Mouse (Mus musculus): ENCODE measurements at regions not wholly inside any gene's neighbourhood (a gene's known extent, or its start where the extent isn't known, plus 50 kb on each side); places are given as distances from the start of the nearest gene placed in this dataset.
"Not testable (repeated sequence)": the region's sequence is repeated elsewhere in the genome, so short reads cannot be mapped to it uniquely, and the experiment has no call there.

GRCm38 (mm10) chr12:29349146-29349850, 178.9 kb upstream of the Myt1l start:
- H3K4me2 ChIP-seq (ENCODE audit: low read depth, low read length) = no peak overlapping the region
- H3K4me1 ChIP-seq (ENCODE audit: control insufficient read depth, insufficient read depth) = peaks cover 13% of the 10 kb centered on the region
- 37% methylated on average over 9 of the region's 9 CpGs for WGBS
- no peak overlapping the region for H3K9ac ChIP-seq (replicated peaks; ENCODE audit: low read depth, low read length)
- H3K27me3 ChIP-seq (ENCODE audit: control insufficient read depth, insufficient read depth, low read length) = no peaks in the 10 kb centered on the region
- H3K36me3 ChIP-seq (replicated peaks; ENCODE audit: control insufficient read depth, insufficient read depth, low read length) = no peaks in the 10 kb centered on the region
- H3K4me3 ChIP-seq (ENCODE audit: low read depth, low read length) = no peak overlapping the region
- DNase-seq (ENCODE audit: low spot score) (no peak), ATAC-seq (ENCODE audit: insufficient read depth, low read depth) (peak; percentile 34)
- no peaks in the 10 kb centered on the region for H3K9me3 ChIP-seq (replicated peaks; ENCODE audit: control insufficient read depth, low read length)
- H3K27ac ChIP-seq (ENCODE audit: low read depth) = peak overlapping the region; percentile 51; the same call in 1 of the 2 replicates
- TF ChIP-seq CTCF (IDR thresholded peaks at IDR 0.05; ENCODE audit: low read depth) (no peak), EP300 (IDR thresholded peaks at IDR 0.05; ENCODE audit: low read depth) (no peak)

- DNase-seq (ENCODE audit: low spot score) (no peak), ATAC-seq (ENCODE audit: insufficient read depth, low read depth) (no peak)
- H3K27ac ChIP-seq (ENCODE audit: low read depth) = no peak overlapping the region
- peaks cover 6% of the 10 kb centered on the region for H3K4me1 ChIP-seq (ENCODE audit: control insufficient read depth, insufficient read depth)
- no peak for TF ChIP-seq EP300 (IDR thresholded peaks at IDR 0.05; ENCODE audit: low read depth)
- no peak for TF ChIP-seq CTCF (IDR thresholded peaks at IDR 0.05; ENCODE audit: low read depth)
- H3K9me3 ChIP-seq (replicated peaks; ENCODE audit: control insufficient read depth, low read length) = no peaks in the 10 kb centered on the region
- no peak overlapping the region for H3K4me2 ChIP-seq (ENCODE audit: low read depth, low read length)
- H3K4me3 ChIP-seq (ENCODE audit: low read depth, low read length) = no peak overlapping the region
- H3K27me3 ChIP-seq (ENCODE audit: control insufficient read depth, insufficient read depth, low read length) = no peaks in the 10 kb centered on the region
- 62% methylated on average over 10 of the region's 11 CpGs for WGBS
- H3K36me3 ChIP-seq (replicated peaks; ENCODE audit: control insufficient read depth, insufficient read depth, low read length) = no peaks in the 10 kb centered on the region
- H3K9ac ChIP-seq (replicated peaks; ENCODE audit: low read depth, low read length) = no peak overlapping the region
Observed at GRCm38 (mm10) chr12:29353777-29354496, 174.2 kb upstream of the Myt1l start.

DNA sequence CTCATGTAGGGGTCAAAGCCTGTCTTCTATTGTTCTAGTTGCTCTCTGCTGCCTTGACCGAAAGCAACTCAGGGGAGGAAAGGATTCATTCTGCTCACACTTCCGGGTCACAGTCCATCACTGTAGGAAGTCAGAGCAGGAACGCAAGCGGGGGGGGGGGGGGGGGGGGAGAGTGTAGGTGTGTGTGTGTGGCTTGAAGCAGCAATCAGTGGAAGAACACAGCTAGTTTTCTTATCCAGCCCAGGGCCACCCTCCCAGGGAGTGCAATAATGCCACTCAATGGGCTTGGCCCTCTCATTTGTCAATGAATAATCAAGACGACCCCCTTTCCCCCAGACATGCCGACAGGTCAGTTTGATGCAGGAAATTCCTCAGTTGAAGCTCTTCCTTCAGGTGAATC, 173.4 kb upstream of the Myt1l start:
- H3K4me3 ChIP-seq (ENCODE audit: low read depth, low read length) = no peak overlapping the region
- H3K36me3 ChIP-seq (replicated peaks; ENCODE audit: control insufficient read depth, insufficient read depth, low read length) = no peaks in the 10 kb centered on the region
- H3K4me2 ChIP-seq (ENCODE audit: low read depth, low read length) = no peak overlapping the region
- no peak overlapping the region for H3K27ac ChIP-seq (ENCODE audit: low read depth)
- H3K27me3 ChIP-seq (ENCODE audit: control insufficient read depth, insufficient read depth, low read length) = no peaks in the 10 kb centered on the region
- DNase-seq (ENCODE audit: low spot score) (no peak), ATAC-seq (ENCODE audit: insufficient read depth, low read depth) (no peak)
- H3K9ac ChIP-seq (replicated peaks; ENCODE audit: low read depth, low read length) = no peak overlapping the region
- WGBS = 30% methylated on average over 6 of the region's 6 CpGs
- H3K9me3 ChIP-seq (replicated peaks; ENCODE audit: control insufficient read depth, low read length) = no peaks in the 10 kb centered on the region
- no peaks in the 10 kb centered on the region for H3K4me1 ChIP-seq (ENCODE audit: control insufficient read depth, insufficient read depth)
- TF ChIP-seq EP300 (IDR thresholded peaks at IDR 0.05; ENCODE audit: low read depth) = no peak
- TF ChIP-seq CTCF (IDR thresholded peaks at IDR 0.05; ENCODE audit: low read depth) = no peak

DNA sequence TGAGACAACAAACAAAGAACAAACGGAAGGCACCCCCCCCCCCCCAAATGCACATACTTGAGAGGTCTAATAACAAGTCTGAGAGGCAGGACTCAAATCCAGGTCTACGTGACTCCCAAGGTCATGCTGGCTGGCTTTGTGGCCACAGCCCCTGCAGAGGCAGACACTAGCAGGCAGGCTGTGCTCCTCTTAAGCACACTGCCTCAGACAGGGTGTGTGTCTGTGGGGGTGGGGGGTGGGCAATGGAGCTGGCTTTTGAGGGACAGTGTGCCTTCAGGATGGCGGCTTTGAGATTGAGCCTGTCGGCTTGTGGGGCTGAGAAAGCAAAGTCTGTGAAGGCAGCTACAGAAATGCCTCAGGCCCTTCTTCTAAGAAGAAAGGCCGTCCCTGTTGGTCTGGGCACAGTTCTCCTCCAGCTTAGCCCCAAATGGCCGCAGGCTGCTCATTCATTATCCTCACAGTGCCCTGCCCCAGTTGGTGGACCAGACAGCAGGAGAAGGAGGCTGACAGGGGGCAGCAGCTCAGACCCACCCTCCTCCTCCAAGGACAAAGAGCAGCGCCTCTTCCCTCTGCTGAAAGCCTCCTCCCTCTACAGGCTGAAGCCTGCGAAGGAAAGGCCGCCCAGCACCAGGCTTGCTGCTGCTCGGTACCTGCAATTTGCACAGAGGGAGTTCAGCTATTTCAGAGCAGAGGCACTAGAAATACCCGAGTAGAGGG, 171.3 kb upstream of the Myt1l start:
- H3K9ac ChIP-seq (replicated peaks; ENCODE audit: low read depth, low read length) = no peak overlapping the region
- WGBS = 45% methylated on average over 11 of the region's 11 CpGs
- TF ChIP-seq CTCF (IDR thresholded peaks at IDR 0.05; ENCODE audit: low read depth) (no peak), EP300 (IDR thresholded peaks at IDR 0.05; ENCODE audit: low read depth) (no peak)

GRCm38 (mm10) chr12:29361236-29361635, 166.9 kb upstream of the Myt1l start:
- 87% methylated on average over 6 of the region's 6 CpGs for WGBS
- Histone ChIP-seq H3K9ac (replicated peaks; ENCODE audit: low read depth, low read length) (no peak overlapping the region), H3K9me3 (replicated peaks; ENCODE audit: control insufficient read depth, low read length) (no peaks in the 10 kb centered on the region), H3K27me3 (ENCODE audit: control insufficient read depth, insufficient read depth, low read length) (no peaks in the 10 kb centered on the region), H3K4me3 (ENCODE audit: low read depth, low read length) (no peak overlapping the region), H3K4me2 (ENCODE audit: low read depth, low read length) (no peak overlapping the region), H3K4me1 (ENCODE audit: control insufficient read depth, insufficient read depth) (no peaks in the 10 kb centered on the region), H3K36me3 (replicated peaks; ENCODE audit: control insufficient read depth, insufficient read depth, low read length) (no peaks in the 10 kb centered on the region), H3K27ac (ENCODE audit: low read depth) (no peak overlapping the region)
- ATAC-seq (ENCODE audit: insufficient read depth, low read depth) (no peak), DNase-seq (ENCODE audit: low spot score) (no peak)
- no peak for TF ChIP-seq EP300 (IDR thresholded peaks at IDR 0.05; ENCODE audit: low read depth)
- TF ChIP-seq CTCF (IDR thresholded peaks at IDR 0.05; ENCODE audit: low read depth) = no peak

More for the DNA sequence above, 171.3 kb upstream of the Myt1l start:
- H3K27me3 ChIP-seq (ENCODE audit: control insufficient read depth, insufficient read depth, low read length) = no peaks in the 10 kb centered on the region
- H3K27ac ChIP-seq (ENCODE audit: low read depth) = no peak overlapping the region
- DNase-seq (ENCODE audit: low spot score) = no peak
- ATAC-seq (ENCODE audit: insufficient read depth, low read depth) = no peak
- no peak overlapping the region for H3K4me2 ChIP-seq (ENCODE audit: low read depth, low read length)
- H3K4me1 ChIP-seq (ENCODE audit: control insufficient read depth, insufficient read depth) = no peaks in the 10 kb centered on the region
- no peak overlapping the region for H3K4me3 ChIP-seq (ENCODE audit: low read depth, low read length)
- H3K9me3 ChIP-seq (replicated peaks; ENCODE audit: control insufficient read depth, low read length) = no peaks in the 10 kb centered on the region
- no peaks in the 10 kb centered on the region for H3K36me3 ChIP-seq (replicated peaks; ENCODE audit: control insufficient read depth, insufficient read depth, low read length)

- H3K9me3 ChIP-seq (replicated peaks; ENCODE audit: control insufficient read depth, low read length); H3K27ac ChIP-seq (ENCODE audit: low read depth); DNase-seq (ENCODE audit: low spot score); H3K4me3 ChIP-seq (ENCODE audit: low read depth, low read length); H3K27me3 ChIP-seq (ENCODE audit: control insufficient read depth, insufficient read depth, low read length); H3K9ac ChIP-seq (replicated peaks; ENCODE audit: low read depth, low read length); ATAC-seq (ENCODE audit: insufficient read depth, low read depth); H3K36me3 ChIP-seq (replicated peaks; ENCODE audit: control insufficient read depth, insufficient read depth, low read length): not testable (repeated sequence)
- WGBS = 28% methylated on average over 3 of the region's 3 CpGs
- Histone ChIP-seq H3K4me1 (ENCODE audit: control insufficient read depth, insufficient read depth) (peaks cover 23% of the 10 kb centered on the region), H3K4me2 (ENCODE audit: low read depth, low read length) (peak overlapping the region; percentile 51)
Observed at GRCm38 (mm10) chr12:29367741-29368106, 160.5 kb upstream of the Myt1l start.

Data from heart, postnatal 0 days (tissue).